Mouse (Mus musculus): ENCODE data around the gene Ankrd35. TPM values are rescaled to one million over a fixed set of nuclear protein-coding genes. Genes with fewer than 3 reads are reported as not detected.

Ankrd35 gene
- 0.31 TPM for polyA plus RNA-seq (2015; fragmentation: Illumina TruSeq; extraction: RNeasy Lipid Tissue Mini Kit (QIAGEN cat#74804); ENCODE audit: insufficient read depth, low read depth, low replicate concordance)

GRCm38 (mm10) chr3:96669727-96670468 is at the start of gene Ankrd35:
Gene Ankrd35 (plus strand): TSS chr3:96670131.

GRCm38 (mm10) chr3:96629729-96630600 is 40.0 kb upstream of the Ankrd35 start, which contains the start of gene Rbm8a:
Gene Rbm8a (plus strand): TSS chr3:96629933.

GRCm38 (mm10) chr3:96634928-96635879 is 34.7 kb upstream of the Ankrd35 start, which contains the start of the genes Pex11b and Gm42957:
Gene Pex11b (plus strand): TSS chr3:96635376.
Gene Gm42957 (plus strand): TSS chr3:96635474.

GRCm38 (mm10) chr3:96645018-96645649 is 24.8 kb upstream of the Ankrd35 start, which contains the start of gene Itga10:
Gene Itga10 (plus strand): TSS chr3:96645584.

DNA sequence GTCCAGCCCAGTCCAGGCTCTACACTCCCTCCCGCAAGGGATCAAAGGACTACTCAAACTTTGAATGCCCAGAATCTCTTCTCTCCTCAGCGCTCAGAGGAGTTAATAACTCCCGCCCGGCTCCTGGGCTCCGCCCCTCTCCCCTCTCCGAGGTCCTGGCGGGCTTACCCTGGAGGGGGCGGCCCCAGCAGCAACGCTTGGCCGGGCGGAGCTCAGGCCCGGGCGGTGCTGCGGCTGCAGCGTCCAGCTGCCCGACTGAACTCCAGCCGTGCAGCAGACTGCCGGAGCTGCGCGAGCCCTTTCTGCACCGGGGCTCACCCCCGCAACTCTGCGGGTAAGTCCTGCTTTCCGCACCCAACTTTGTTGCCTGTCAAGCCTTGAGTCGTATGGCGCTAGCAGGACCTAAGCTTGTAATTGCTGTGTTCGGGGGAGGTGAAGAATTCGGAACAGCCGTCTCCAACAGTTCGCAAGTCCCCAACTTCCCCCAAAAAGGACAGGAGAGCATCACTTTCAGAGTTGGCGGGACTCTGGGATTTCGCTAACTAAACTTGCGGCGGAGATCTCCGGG is 26.4 kb downstream of the Ankrd35 start, which contains the start of gene Pias3:
Gene Pias3 (plus strand): TSS at position 187 of the 568 bp plus-strand sequence.

DNA sequence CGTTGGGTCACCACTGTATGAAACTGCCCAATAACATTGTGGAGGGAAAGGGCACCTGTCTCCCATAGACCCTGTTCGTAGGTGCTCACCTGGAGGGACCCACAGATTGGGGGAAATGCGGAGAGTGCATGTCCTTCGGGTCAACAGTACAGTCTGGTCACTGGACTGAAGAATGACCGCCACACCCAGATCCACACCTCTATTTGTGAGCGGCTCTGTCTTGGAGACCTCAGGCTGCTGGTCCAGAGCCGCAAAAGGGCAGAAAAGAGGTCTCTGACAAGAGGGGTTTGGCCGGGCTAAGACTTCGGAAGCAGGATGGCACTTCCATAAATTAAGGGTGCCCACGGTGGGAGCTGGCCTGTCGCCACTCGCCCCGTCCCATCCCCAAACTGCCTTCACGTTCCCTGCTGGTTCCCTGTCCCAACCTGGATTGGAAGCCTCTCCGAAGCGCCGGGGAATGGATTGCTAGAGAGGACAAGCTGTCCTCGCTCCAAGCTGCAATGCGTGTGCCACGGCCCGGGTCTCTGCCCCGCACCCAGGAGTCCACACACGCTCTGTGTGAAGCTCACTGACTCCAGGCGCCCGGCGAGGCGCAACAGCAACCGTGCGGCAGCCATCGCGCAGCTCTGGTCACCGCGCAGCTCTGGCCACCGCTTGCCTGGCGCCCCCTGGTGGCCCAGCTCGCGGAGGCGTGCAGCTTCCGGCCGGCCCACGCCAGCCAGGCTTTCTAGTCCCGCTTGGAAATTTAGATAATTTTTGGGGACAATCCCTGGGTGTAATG is 38.2 kb downstream of the Ankrd35 start, which contains the start of gene Nudt17:
Gene Nudt17 (minus strand): TSS at position 660 of the 781 bp plus-strand sequence.

GRCm38 (mm10) chr3:96727343-96727827 is 57.5 kb downstream of the Ankrd35 start, which contains the start of the genes Polr3c and Rnf115:
Gene Polr3c (minus strand): TSS chr3:96727628.
Gene Rnf115 (plus strand): TSS chr3:96727664.

Other genes with a start within 250 kb of the Ankrd35 start
- not detected for gene BC107364, start 217.8 kb upstream of the Ankrd35 start, polyA plus RNA-seq (2015; fragmentation: Illumina TruSeq; extraction: RNeasy Lipid Tissue Mini Kit (QIAGEN cat#74804); ENCODE audit: insufficient read depth, low read depth, low replicate concordance)
- not detected for gene Hfe2, start 145.0 kb upstream of the Ankrd35 start, polyA plus RNA-seq (2015; fragmentation: Illumina TruSeq; extraction: RNeasy Lipid Tissue Mini Kit (QIAGEN cat#74804); ENCODE audit: insufficient read depth, low read depth, low replicate concordance)
- 316 TPM for gene Txnip, start 112.2 kb upstream of the Ankrd35 start, polyA plus RNA-seq (2015; fragmentation: Illumina TruSeq; extraction: RNeasy Lipid Tissue Mini Kit (QIAGEN cat#74804); ENCODE audit: insufficient read depth, low read depth, low replicate concordance)
- gene Gm16253, start 93.1 kb upstream of the Ankrd35 start, polyA plus RNA-seq (2015; fragmentation: Illumina TruSeq; extraction: RNeasy Lipid Tissue Mini Kit (QIAGEN cat#74804); ENCODE audit: insufficient read depth, low read depth, low replicate concordance), result not detected
- 15.7 TPM for gene Polr3gl, start 76.0 kb upstream of the Ankrd35 start, polyA plus RNA-seq (2015; fragmentation: Illumina TruSeq; extraction: RNeasy Lipid Tissue Mini Kit (QIAGEN cat#74804); ENCODE audit: insufficient read depth, low read depth, low replicate concordance)
- not detected for gene Ankrd34a, start 73.5 kb upstream of the Ankrd35 start, polyA plus RNA-seq (2015; fragmentation: Illumina TruSeq; extraction: RNeasy Lipid Tissue Mini Kit (QIAGEN cat#74804); ENCODE audit: insufficient read depth, low read depth, low replicate concordance)
- gene Lix1l, start 69.0 kb upstream of the Ankrd35 start, polyA plus RNA-seq (2015; fragmentation: Illumina TruSeq; extraction: RNeasy Lipid Tissue Mini Kit (QIAGEN cat#74804); ENCODE audit: insufficient read depth, low read depth, low replicate concordance), result 7.0 TPM
- gene Rbm8a, start 40.2 kb upstream of the Ankrd35 start, polyA plus RNA-seq (2015; fragmentation: Illumina TruSeq; extraction: RNeasy Lipid Tissue Mini Kit (QIAGEN cat#74804); ENCODE audit: insufficient read depth, low read depth, low replicate concordance), result 9.3 TPM
- gene Pex11b, start 34.8 kb upstream of the Ankrd35 start, polyA plus RNA-seq (2015; fragmentation: Illumina TruSeq; extraction: RNeasy Lipid Tissue Mini Kit (QIAGEN cat#74804); ENCODE audit: insufficient read depth, low read depth, low replicate concordance), result 13.1 TPM
- gene Gm42957, start 34.7 kb upstream of the Ankrd35 start, polyA plus RNA-seq (2015; fragmentation: Illumina TruSeq; extraction: RNeasy Lipid Tissue Mini Kit (QIAGEN cat#74804); ENCODE audit: insufficient read depth, low read depth, low replicate concordance), result not detected
- gene Itga10, start 24.5 kb upstream of the Ankrd35 start, polyA plus RNA-seq (2015; fragmentation: Illumina TruSeq; extraction: RNeasy Lipid Tissue Mini Kit (QIAGEN cat#74804); ENCODE audit: insufficient read depth, low read depth, low replicate concordance), result 3.6 TPM
- 12.7 TPM for gene Pias3, start 26.3 kb downstream of the Ankrd35 start, polyA plus RNA-seq (2015; fragmentation: Illumina TruSeq; extraction: RNeasy Lipid Tissue Mini Kit (QIAGEN cat#74804); ENCODE audit: insufficient read depth, low read depth, low replicate concordance)
- 2.9 TPM for gene Nudt17, start 38.4 kb downstream of the Ankrd35 start, polyA plus RNA-seq (2015; fragmentation: Illumina TruSeq; extraction: RNeasy Lipid Tissue Mini Kit (QIAGEN cat#74804); ENCODE audit: insufficient read depth, low read depth, low replicate concordance)
- 6.0 TPM for gene Polr3c, start 57.5 kb downstream of the Ankrd35 start, polyA plus RNA-seq (2015; fragmentation: Illumina TruSeq; extraction: RNeasy Lipid Tissue Mini Kit (QIAGEN cat#74804); ENCODE audit: insufficient read depth, low read depth, low replicate concordance)
- 5.8 TPM for gene Rnf115, start 57.5 kb downstream of the Ankrd35 start, polyA plus RNA-seq (2015; fragmentation: Illumina TruSeq; extraction: RNeasy Lipid Tissue Mini Kit (QIAGEN cat#74804); ENCODE audit: insufficient read depth, low read depth, low replicate concordance)
- not detected for gene Pdzk1, start 159.2 kb downstream of the Ankrd35 start, polyA plus RNA-seq (2015; fragmentation: Illumina TruSeq; extraction: RNeasy Lipid Tissue Mini Kit (QIAGEN cat#74804); ENCODE audit: insufficient read depth, low read depth, low replicate concordance)
- not detected for gene Cd160, start 159.2 kb downstream of the Ankrd35 start, polyA plus RNA-seq (2015; fragmentation: Illumina TruSeq; extraction: RNeasy Lipid Tissue Mini Kit (QIAGEN cat#74804); ENCODE audit: insufficient read depth, low read depth, low replicate concordance)
- 3.8 TPM for gene Gja5, start 234.6 kb downstream of the Ankrd35 start, polyA plus RNA-seq (2015; fragmentation: Illumina TruSeq; extraction: RNeasy Lipid Tissue Mini Kit (QIAGEN cat#74804); ENCODE audit: insufficient read depth, low read depth, low replicate concordance)
- 4.3 TPM for gene Gpr89, start 235.2 kb downstream of the Ankrd35 start, polyA plus RNA-seq (2015; fragmentation: Illumina TruSeq; extraction: RNeasy Lipid Tissue Mini Kit (QIAGEN cat#74804); ENCODE audit: insufficient read depth, low read depth, low replicate concordance)

All from pancreas, adult 10 weeks (tissue).